Mouse (Mus musculus): Measurements from ENCODE around the gene Unc93a2. TPM values are rescaled to one million over a fixed set of nuclear protein-coding genes. Genes with fewer than 3 reads are reported as not detected.
"Not testable (repeated sequence)": the region's sequence is repeated elsewhere in the genome, so short reads cannot be mapped to it uniquely, and the experiment has no call there.

Gene Unc93a2
- polyA plus RNA-seq, 1 experiment from 2014 or later: 0.28 TPM

DNA sequence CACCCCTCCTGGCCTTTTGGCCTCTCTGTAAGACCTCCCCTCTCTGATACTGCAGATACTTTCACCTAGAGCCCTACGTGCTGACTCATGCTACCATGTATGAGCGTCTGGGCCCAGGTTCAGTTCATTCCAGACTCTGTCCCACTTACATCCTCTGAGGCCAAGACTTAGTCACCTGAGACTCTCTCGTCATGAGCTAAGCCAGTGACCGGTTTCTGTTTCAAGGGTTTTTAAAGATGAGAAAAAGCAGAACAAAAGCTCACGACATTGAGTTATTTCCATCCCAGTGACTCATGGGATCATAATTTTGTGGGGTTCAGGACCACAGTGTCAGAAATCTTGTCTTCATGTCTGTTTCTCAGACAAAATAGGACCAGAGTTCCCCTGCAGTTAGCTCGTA lies 65.5 kb downstream of the Unc93a2 start:
- not testable (repeated sequence) for H3K9me3 ChIP-seq (replicated peaks); H3K27ac ChIP-seq; H3K9ac ChIP-seq; ATAC-seq (ENCODE audit: low read depth); H3K4me3 ChIP-seq (replicated peaks); DNase-seq; H3K36me3 ChIP-seq; H3K4me1 ChIP-seq (replicated peaks); H3K4me2 ChIP-seq; H3K27me3 ChIP-seq
- 65% methylated on average over 6 of the region's 6 CpGs for WGBS (ENCODE audit: insufficient replicate concordance)

DNA sequence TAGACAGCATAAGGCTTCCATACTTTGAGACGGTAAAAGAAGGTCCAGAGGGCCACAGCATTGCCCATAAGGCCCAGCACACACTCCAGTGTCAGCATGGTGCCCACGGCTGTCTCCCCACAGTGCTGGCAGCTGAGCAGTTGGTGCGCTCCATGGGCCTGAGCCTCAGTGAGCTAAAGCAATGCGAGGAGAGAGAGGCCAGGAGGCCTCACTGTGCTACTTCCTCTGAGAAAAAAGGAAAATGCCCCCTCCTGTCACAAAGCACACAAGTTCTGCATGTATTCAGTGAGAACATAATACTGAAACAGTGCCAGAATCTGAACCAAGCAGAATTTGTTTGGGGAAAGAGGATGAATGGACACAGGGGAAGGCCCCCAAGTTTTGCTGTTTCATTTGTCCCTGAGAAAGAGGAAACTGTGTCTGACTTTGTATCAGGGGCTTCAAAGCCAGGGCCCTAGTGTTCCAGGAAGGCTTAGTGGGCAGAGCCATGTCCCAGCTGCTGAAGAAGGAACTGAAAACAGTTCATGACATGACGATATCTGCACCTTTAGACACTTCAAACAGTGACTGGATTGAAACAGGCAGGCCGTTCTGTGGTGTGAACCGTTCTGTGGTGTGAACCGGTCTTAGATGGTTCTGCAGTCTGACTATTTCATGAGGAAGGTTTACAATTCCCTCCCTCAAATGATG lies 69.4 kb downstream of the Unc93a2 start:
- not testable (repeated sequence) for H3K4me1 ChIP-seq (replicated peaks)

More for the DNA sequence above, 69.4 kb downstream of the Unc93a2 start:
- H3K27ac ChIP-seq; DNase-seq; H3K4me3 ChIP-seq (replicated peaks); H3K9ac ChIP-seq; H3K9me3 ChIP-seq (replicated peaks); H3K27me3 ChIP-seq; H3K36me3 ChIP-seq; ATAC-seq (ENCODE audit: low read depth); H3K4me2 ChIP-seq: not testable (repeated sequence)
- WGBS (ENCODE audit: insufficient replicate concordance): 44% methylated on average over 7 of the region's 8 CpGs

Other genes starting within 250 kb of the Unc93a2 start
- gene Rps6ka2, start 215.3 kb downstream of the Unc93a2 start, polyA plus RNA-seq (2015; fragmentation: Nextera tagmentation; extraction: Ambion mirVana): 1.6 and 1.7 TPM in 2 replicates
- not detected in 2 replicates for gene Tcp10a, start 60.8 kb downstream of the Unc93a2 start, polyA plus RNA-seq (2015; fragmentation: Nextera tagmentation; extraction: Ambion mirVana)
- not detected in 2 replicates for gene Ttll2, start 32.8 kb downstream of the Unc93a2 start, polyA plus RNA-seq (2015; fragmentation: Nextera tagmentation; extraction: Ambion mirVana)
- not detected in 2 replicates for gene Gm49630, start 13.5 kb downstream of the Unc93a2 start, polyA plus RNA-seq (2015; fragmentation: Nextera tagmentation; extraction: Ambion mirVana)